Mouse (Mus musculus): Measurements from ENCODE around the gene Dyrk1a.

The Dyrk1a gene

DNA sequence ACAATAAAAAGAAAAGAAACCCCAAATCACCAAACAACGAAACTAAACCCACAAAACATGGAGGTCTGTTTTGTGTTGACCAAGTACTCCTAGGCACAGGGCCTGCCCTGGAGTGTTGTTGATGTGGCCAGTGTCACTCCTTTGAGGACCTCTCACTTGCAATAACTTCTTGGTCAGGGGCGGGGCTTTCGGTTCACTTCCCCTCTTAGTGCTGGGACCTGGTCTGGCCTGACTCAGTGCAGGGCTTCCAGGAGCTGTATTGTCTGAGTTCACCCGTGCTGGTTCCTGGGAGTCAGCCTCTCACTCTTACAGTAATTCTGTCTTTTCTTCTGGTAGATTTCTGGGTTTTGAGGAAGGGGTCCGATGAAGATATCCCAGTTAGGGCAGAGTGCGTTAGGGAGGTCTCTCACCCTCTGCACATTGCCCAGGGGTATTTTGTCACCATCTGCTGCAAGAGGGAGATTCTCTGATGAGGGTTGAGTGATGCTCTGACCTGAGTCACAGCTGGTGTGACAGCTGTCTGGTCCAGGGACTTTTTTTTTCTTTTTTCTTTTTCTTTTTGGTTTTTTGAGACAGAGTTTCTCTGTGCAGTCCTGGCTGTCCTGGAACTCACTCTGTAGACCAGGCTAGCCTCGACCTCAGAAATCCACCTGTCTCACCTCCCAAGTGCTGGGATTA is 150.8 kb downstream of the Dyrk1a start:
- DNase-seq, result peak; percentile 13

DNA sequence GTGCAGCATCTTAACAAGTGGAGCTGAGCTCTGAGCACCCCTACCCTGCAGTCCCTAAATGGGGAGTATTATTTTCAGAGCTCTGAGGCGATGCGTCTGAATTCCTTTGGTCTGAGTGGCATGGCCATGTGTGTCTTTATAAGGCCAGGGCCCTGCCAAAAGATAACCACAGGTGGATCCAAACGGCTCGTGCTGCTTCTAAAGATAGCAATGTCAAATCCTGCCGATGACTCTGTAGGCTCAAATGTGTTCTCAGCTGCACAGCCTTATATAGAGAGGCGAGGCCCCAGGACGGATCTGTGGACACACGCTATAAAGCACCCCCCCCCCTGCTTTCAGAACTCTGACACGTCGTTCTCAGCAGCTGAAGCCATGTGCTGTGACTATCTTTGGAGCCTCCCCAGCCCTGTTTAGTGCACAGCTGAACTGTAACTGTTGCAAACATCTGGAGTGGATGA is 151.8 kb downstream of the Dyrk1a start:
- no peak for DNase-seq

DNA sequence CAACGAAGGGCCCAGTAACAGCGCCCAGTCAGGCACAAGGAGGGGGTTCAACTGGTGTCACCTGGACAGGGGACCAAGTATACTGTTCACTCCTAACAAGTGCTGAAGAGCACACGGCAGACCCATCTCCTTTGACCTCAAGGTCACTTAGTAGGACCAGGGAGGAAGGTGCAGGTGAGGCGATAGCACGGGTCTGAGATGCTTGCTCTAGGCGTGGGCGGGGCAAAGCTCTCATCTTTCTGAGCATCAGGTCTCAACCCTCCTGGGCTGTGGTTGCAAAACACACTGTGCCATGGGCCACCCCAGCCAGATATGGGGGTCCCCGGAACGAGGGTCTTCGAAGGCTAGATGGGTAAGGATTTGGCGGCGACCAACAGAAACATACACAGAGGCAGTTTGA is 153.1 kb downstream of the Dyrk1a start:
- no peak for DNase-seq

DNA sequence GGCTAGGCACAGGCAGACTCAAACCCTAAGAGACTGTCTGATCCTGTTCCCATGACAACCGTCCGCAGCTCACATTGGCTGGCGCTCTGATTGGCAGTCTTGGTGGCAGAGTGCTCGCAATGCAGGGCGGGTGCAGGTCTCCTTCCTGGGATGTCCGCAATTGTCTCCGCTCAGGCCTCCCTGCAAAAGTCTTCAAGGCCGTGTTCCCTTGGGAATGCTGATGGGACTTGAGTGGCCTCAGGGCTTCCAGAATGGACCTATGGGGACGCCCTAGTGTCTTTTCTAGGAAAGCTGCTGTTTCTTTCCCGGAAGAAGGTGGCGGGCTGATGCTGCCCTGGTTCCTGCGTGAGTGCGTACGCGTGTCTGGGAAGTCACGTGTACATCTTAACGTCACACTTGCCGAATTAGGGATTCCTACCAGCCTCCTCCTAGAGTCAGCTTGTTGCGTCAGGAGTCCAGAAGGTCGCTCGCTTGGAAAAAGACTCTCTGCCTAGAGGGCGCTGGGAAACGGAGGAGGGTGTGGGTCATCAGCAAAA is 154.3 kb downstream of the Dyrk1a start:
- peak; percentile 87 for DNase-seq

- DNase-seq, result peak; percentile 18
These were observed 155.0 kb downstream of the Dyrk1a start for GRCm38 (mm10) chr16:94724747-94725211.

GRCm38 (mm10) chr16:94729236-94729635 is 159.4 kb downstream of the Dyrk1a start:
- no peak for DNase-seq

DNA sequence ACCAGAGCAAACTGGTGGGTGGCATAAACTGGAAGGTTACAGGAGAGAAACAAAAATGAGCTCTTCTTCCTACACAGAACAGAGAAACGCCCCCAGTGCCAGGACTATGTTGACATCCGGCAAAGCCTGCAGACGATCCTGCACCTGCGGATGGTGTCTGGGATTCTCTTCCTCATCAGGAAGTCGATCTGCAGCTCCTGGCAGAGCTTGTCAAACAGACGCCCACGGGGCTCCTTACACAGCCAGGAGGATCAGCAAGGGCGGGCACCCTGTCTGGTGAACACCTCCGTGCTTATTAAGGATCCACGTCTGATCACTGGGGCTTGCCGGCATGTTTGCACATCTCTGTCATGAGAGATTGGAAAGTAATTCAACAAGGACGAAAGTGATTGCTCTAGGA is 161.2 kb downstream of the Dyrk1a start:
- no peak for DNase-seq

- DNase-seq, result no peak
These were observed 165.7 kb downstream of the Dyrk1a start for GRCm38 (mm10) chr16:94735472-94735871.

DNA sequence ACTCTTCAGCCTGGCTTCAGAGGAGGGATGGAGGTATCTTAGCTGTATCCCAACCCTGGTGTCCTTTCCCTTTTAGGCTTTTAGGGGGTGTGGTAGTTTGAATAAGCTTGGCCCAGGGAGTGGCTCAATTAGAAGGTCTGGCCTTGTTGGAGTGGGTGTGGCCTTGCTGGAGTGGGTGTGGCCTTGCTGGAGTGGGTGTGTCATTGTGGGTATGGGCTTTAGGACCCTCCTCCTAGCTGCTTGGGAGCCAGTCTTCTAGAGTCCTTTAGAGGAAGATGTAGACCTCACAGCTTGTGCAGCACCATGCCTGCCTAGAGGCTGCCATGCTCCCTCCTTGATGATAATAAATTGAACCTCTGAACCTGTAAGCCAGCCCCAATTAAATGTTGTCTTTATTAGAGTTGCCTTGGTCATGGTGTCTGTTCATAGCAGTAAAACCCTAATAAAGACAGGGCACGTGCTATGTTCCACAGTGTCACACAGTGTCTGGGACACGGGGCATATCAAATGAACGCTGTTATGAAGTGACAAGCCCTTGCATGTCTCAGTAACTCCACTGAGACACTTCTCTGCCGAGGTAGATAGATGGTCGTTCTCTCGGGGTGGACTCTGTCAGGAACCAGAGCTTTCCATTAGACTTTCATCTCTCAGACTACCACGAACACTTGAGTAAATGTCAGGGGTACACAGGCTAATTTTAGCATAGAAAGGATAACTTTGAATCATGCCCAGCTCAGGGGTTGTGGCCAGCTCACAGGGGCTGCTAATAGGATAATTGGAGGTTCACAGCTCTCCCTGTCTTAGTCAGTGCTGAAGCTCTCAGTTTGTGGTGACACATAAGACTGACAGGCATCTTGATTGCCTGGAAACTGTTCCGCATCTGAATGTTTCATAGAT is 166.9 kb downstream of the Dyrk1a start:
- no peak for DNase-seq

- no peak for DNase-seq
These were observed 167.5 kb downstream of the Dyrk1a start for GRCm38 (mm10) chr16:94737359-94737687.

DNA sequence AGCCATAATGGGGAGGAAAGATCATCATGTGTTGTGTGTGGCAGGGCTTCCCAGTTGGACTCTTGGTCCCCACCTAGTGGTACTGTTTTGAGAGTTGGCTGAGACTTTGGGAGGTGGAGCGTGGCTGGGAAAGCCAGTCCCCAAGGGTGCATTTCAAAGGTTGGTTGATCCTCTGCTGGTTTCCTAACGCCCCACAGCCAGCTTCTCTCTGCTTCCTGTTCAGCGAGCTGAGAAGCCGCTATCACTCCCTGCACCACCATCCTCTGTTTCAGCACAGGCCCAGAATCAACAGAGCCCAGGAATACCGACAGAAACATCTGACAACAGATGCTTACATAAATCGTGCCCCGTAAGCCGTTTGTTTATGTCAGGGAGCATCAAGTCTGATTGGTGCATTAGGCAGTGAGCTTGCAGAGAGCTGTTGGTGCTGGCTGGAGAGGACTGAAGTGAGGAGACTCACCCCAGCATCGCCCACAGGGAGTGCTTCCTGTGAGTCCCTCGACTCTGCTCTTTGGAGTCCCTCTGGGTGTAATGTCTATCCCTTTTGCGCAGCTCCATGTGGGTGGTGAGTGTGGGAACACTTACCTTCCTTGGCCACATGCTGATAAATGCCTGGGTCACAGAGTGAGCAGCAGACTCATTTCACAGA is 174.2 kb downstream of the Dyrk1a start:
- peak; percentile 54 for DNase-seq

DNA sequence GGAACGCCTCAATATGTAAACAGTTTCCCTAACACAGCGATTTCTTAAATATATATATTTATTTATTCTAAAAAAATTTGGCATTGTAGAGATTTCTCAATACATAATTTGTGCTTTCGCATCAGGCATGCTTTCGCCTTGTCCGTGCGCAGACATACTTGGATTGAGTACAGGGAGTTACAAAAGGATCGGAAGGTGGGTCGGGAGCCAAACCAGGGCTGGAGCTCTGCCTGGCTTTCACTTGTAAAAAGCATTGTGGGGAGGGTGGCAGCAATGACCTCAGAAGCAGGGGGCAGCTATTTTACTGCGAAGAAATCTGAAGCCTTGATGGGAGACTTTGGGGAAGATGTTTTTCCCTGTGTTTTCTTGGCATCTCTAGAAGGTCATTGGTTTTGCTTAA is 175.2 kb downstream of the Dyrk1a start:
- peak; percentile 41 for DNase-seq
